Mouse (Mus musculus) stomach, postnatal 0 days (tissue): ENCODE measurements at regions not wholly inside any gene's neighbourhood (a gene's known extent, or its start where the extent isn't known, plus 50 kb on each side); places are given as distances from the start of the nearest gene placed in this dataset.

Experiments used
- ATAC-seq: fragments of 200-750 bp; cut with Nextera tagmentation; 2 replicates; pipeline ENCODE4 v1.8.0; 2017; ENCODE audit not compliant: low FRiP score, low TSS enrichment
- DNase-seq: peaks from one replicate; pipeline ENCODE4 v3.0.0-alpha.2; 2016; ENCODE audit warnings: low spot score
- H3K27ac ChIP-seq: fragments of 300-500 bp; sonication (generic); replicated peaks from 2 replicates; pipeline ENCODE4 v1.5.1; 2014; ENCODE audit warnings: mild to moderate bottlenecking, control low read depth
- H3K27me3 ChIP-seq: fragments of 300-500 bp; sonication (generic); 2 replicates; pipeline ENCODE4 v1.6.1; 2014; ENCODE audit warnings: low read length; ENCODE audit not compliant: control insufficient read depth, insufficient read depth
- H3K36me3 ChIP-seq: fragments of 300-500 bp; sonication (generic); 2 replicates; pipeline ENCODE4 v1.6.1; 2014; ENCODE audit warnings: low read length, mixed read lengths; ENCODE audit not compliant: control insufficient read depth, insufficient read depth
- H3K4me1 ChIP-seq: fragments of 300-500 bp; sonication (generic); replicated peaks from 2 replicates; pipeline ENCODE4 v1.6.1; 2014; ENCODE audit warnings: antibody characterized with exemption; ENCODE audit not compliant: control insufficient read depth, insufficient read depth
- H3K4me2 ChIP-seq: fragments of 300-500 bp; sonication (generic); replicated peaks from 2 replicates; pipeline ENCODE4 v1.6.1; 2014; ENCODE audit warnings: low read depth, mild to moderate bottlenecking, control low read depth, moderate library complexity
- H3K4me3 ChIP-seq: fragments of 300-500 bp; sonication (generic); 2 replicates; pipeline ENCODE4 v1.5.1; 2014; ENCODE audit warnings: low read depth, low read length, control low read depth
- H3K9ac ChIP-seq: fragments of 300-500 bp; sonication (generic); 2 replicates; pipeline ENCODE4 v1.6.1; 2014; ENCODE audit warnings: mild to moderate bottlenecking, low read length, control low read depth, mixed read lengths
- H3K9me3 ChIP-seq: fragments of 300-500 bp; sonication (generic); 2 replicates; pipeline ENCODE4 v1.6.1; 2016; ENCODE audit warnings: low read length; ENCODE audit not compliant: control insufficient read depth
- CTCF ChIP-seq: IDR thresholded peaks from 2 replicates; pipeline ENCODE4 v1.5.1; 2016; ENCODE audit warnings: antibody characterized with exemption, low read depth, mild to moderate bottlenecking, moderate library complexity
- EP300 ChIP-seq: optimal IDR thresholded peaks from 2 replicates; pipeline ENCODE3; 2016; ENCODE audit warnings: antibody characterized with exemption
- WGBS: fragments of 180-500 bp; shearing (Covaris S2); extraction: QIAGEN DNeasy Blood & Tissue Kit; methylation state at CpG from one replicate; pipeline ENCODE4 v1.1.7; 2014; 5-methylcytosine and 5-hydroxymethylcytosine counted together

GRCm38 (mm10) chr9:46394239-46394638, 74.5 kb upstream of the 4931429L15Rik start:
- no peak for ATAC-seq
- Histone ChIP-seq H3K4me2 (no peak overlapping the region), H3K9ac (no peak overlapping the region), H3K27me3 (no peaks in the 10 kb centered on the region), H3K9me3 (no peaks in the 10 kb centered on the region), H3K4me1 (no peaks in the 10 kb centered on the region), H3K36me3 (no peaks in the 10 kb centered on the region), H3K27ac (no peak overlapping the region), H3K4me3 (no peak overlapping the region)
- 71% methylated on average over 7 of the region's 7 CpGs for WGBS
- TF ChIP-seq CTCF (no peak), EP300 (no peak)
- no peak for DNase-seq

GRCm38 (mm10) chr9:46392641-46393321, 73.0 kb upstream of the 4931429L15Rik start:
- WGBS = 4% methylated on average over 23 of the region's 23 CpGs
- no peak for TF ChIP-seq EP300
- TF ChIP-seq CTCF = peak; percentile 87

DNA sequence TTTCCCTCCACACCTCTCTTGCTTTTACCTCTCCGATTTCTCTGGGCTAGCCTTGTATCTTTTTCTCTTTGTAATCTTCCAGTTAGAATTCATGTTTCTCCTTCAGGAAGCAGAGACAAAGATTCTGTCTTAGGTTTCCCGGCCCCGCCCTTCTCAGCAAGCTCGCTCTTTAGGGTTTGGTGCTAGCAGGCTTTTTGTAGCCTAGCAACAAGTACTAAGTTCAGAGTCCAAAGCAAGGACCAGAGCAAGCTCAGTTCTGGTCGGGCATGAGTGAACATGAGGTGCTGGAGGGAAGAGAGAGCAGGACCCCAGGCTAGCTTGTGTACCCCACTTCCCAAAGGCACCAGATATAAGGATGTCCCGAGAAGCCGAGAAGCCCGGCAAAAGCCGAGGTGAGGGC, 70.0 kb upstream of the 4931429L15Rik start:
- H3K9ac ChIP-seq = no peak overlapping the region
- H3K36me3 ChIP-seq = no peaks in the 10 kb centered on the region
- WGBS = 2% methylated on average over 9 of the region's 9 CpGs
- no peak for ATAC-seq
- TF ChIP-seq EP300 (no peak), CTCF (no peak)
- H3K4me3 ChIP-seq = peak overlapping the region; percentile 22
- DNase-seq = no peak
- H3K4me2 ChIP-seq = peak overlapping the region; percentile 50
- no peaks in the 10 kb centered on the region for H3K9me3 ChIP-seq
- H3K27me3 ChIP-seq = no peaks in the 10 kb centered on the region
- H3K27ac ChIP-seq = no peak overlapping the region
- no peaks in the 10 kb centered on the region for H3K4me1 ChIP-seq

More at GRCm38 (mm10) chr9:46392641-46393321, 73.0 kb upstream of the 4931429L15Rik start:
- Histone ChIP-seq H3K4me3 (no peak overlapping the region), H3K27ac (no peak overlapping the region), H3K36me3 (no peaks in the 10 kb centered on the region), H3K4me1 (no peaks in the 10 kb centered on the region), H3K9me3 (no peaks in the 10 kb centered on the region), H3K4me2 (no peak overlapping the region), H3K27me3 (no peaks in the 10 kb centered on the region), H3K9ac (no peak overlapping the region)
- peak; percentile 78 for DNase-seq
- peak; percentile 45 for ATAC-seq

DNA sequence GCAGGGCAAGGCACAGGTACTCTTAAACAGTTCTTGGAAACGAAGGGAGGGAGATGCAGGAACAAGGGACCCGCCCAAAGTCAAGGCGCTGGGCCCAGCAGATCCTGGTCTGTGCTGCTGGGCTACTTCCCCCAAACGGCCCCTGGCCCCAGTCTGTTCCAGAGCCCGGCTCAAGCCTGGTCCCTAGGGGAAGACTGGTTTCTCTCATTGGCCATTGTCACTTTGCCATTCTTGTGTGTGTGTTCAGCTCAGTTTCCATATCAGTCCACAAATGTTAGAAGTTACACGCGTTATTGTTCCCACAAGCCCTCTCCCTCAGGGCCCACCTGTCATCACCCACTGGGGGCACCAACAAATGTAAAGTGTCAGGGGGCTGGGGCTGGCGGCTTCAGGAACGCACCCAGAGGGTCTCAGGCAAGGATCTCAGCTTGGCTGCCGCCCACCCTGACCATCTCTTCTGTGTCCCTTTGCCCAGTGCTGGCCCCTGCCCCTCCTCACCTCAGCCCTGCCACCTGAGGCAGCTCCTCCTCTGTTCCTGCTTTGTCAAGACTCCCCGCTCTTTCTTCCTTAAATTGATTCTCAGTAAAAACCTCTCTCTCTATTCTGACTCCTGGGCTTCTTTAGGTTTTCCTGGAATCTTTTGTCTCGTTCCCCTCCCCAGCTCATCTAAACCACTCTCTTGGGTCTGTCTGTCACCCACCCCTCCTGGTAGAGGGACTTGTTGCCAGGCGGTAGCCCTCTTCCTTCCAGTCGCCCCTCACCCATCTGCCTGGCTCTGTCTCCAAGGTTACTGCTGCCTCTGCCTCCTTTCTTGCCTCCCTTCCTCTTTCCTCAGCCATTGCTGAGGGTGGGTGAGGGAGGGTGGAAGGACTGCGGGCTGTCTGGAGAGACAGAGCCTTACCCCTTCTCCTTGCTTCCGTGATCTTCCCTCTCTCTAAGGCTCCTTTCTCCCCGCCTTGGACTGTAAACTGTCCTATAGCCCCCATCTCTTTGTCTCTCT, 69.2 kb upstream of the 4931429L15Rik start:
- WGBS = 37% methylated on average over 17 of the region's 17 CpGs
- Histone ChIP-seq H3K4me2 (peak overlapping the region; percentile 50), H3K9ac (no peak overlapping the region), H3K27ac (no peak overlapping the region), H3K4me3 (peak overlapping the region; percentile 22; the same call in 1 of the 2 replicates), H3K27me3 (no peaks in the 10 kb centered on the region), H3K36me3 (no peaks in the 10 kb centered on the region), H3K9me3 (no peaks in the 10 kb centered on the region), H3K4me1 (no peaks in the 10 kb centered on the region)
- ATAC-seq = 0 out of 2 replicates have a peak, but pooled peaks have one; percentile 28
- no peak for TF ChIP-seq EP300
- TF ChIP-seq CTCF = no peak
- DNase-seq = no peak

DNA sequence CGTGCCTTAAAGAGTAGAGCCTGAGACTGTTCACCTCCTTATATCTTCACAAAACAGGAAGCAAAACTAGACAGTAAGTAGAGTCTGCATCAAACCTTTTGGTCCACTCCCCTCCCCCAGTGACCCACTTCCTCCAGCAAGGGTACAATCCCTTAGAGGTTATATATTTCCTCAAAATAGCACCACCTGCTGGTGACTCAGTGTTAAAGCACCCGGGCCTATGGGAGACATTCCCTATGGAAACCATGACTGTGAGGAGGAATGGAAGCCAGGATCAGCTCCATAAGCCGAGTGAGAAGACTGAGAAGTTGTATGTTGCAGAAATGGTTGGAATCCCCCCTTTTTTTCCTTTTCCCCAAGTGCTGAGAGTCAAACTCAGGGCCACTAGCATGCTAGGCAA, 66.5 kb upstream of the 4931429L15Rik start:
- Histone ChIP-seq H3K4me2 (no peak overlapping the region), H3K9ac (no peak overlapping the region), H3K4me3 (no peak overlapping the region), H3K4me1 (no peaks in the 10 kb centered on the region), H3K36me3 (no peaks in the 10 kb centered on the region), H3K27me3 (no peaks in the 10 kb centered on the region), H3K27ac (no peak overlapping the region), H3K9me3 (no peaks in the 10 kb centered on the region)
- DNase-seq (no peak), ATAC-seq (no peak)
- WGBS = 90% methylated on average over 3 of the region's 3 CpGs
- no peak for TF ChIP-seq EP300
- TF ChIP-seq CTCF = peak; percentile 19; the same call in 1 of the 2 replicates
